Mouse (Mus musculus): ENCODE data around the gene Gm21800. TPM values are rescaled to one million over a fixed set of nuclear protein-coding genes. Genes with fewer than 3 reads are reported as not detected.
"Not testable (repeated sequence)": the region's sequence is repeated elsewhere in the genome, so short reads cannot be mapped to it uniquely, and the experiment has no call there.

The Gm21800 gene
- total RNA-seq (2021): not detected
- long read RNA-seq, experiment 1: 0 reads
- long read RNA-seq, experiment 2: 0 reads

- H3K4me3 ChIP-seq; H3K27ac ChIP-seq; DNase-seq; intact Hi-C loops (cut with DNase I): not testable (repeated sequence)
Measured at GRCm38 (mm10) chrY:41406198-41406597, at the start of gene Gm21800. Gene Gm21800, plus strand, starts transcription at chrY:41406498.
